Mouse (Mus musculus): ENCODE measurements around the gene Gata2. TPM values are rescaled to one million over a fixed set of nuclear protein-coding genes. Genes with fewer than 3 reads are reported as not detected.

Gata2 gene
- polyA plus RNA-seq, 1 experiment from 2014 or later, result 3.2 TPM

GRCm38 (mm10) chr6:88196733-88197312 lies 3.1 kb downstream of the Gata2 start:
- Histone ChIP-seq H3K27ac (no peak overlapping the region), H3K4me3 (peak overlapping the region; percentile 38), H3K36me3 (ENCODE audit: poor library complexity, severe bottlenecking) (no peaks in the 10 kb centered on the region), H3K4me2 (peak overlapping the region; percentile 56), H3K4me1 (peaks cover 47% of the 10 kb centered on the region), H3K9me3 (replicated peaks) (no peaks in the 10 kb centered on the region), H3K27me3 (peaks cover 100% of the 10 kb centered on the region), H3K9ac (no peak overlapping the region)
- 1% methylated on average over 27 of the region's 44 CpGs for WGBS
- no peak for ATAC-seq

- no peak overlapping the region for H3K9ac ChIP-seq
- no peak for ATAC-seq
- peak overlapping the region; percentile 62 for H3K4me2 ChIP-seq
- no peaks in the 10 kb centered on the region for H3K9me3 ChIP-seq (replicated peaks)
- no peaks in the 10 kb centered on the region for H3K36me3 ChIP-seq (ENCODE audit: poor library complexity, severe bottlenecking)
- peaks cover 100% of the 10 kb centered on the region for H3K27me3 ChIP-seq
- under 1% methylated on average over 35 of the region's 39 CpGs for WGBS
- H3K27ac ChIP-seq, result no peak overlapping the region
- peak overlapping the region; percentile 38 for H3K4me3 ChIP-seq
- H3K4me1 ChIP-seq, result peaks cover 47% of the 10 kb centered on the region
These were observed 3.8 kb downstream of the Gata2 start for GRCm38 (mm10) chr6:88197313-88198069.

GRCm38 (mm10) chr6:88198070-88198940 lies 4.6 kb downstream of the Gata2 start:
- peak overlapping the region; percentile 38 for H3K4me3 ChIP-seq
- H3K4me2 ChIP-seq, result peak overlapping the region; percentile 62
- H3K27ac ChIP-seq, result no peak overlapping the region
- H3K9me3 ChIP-seq (replicated peaks), result no peaks in the 10 kb centered on the region
- H3K27me3 ChIP-seq, result peaks cover 97% of the 10 kb centered on the region
- peaks cover 46% of the 10 kb centered on the region for H3K4me1 ChIP-seq
- H3K9ac ChIP-seq, result 0 out of 2 replicates have a peak overlapping the region, but pooled peaks have one; percentile 30
- peak; percentile 41; the same call in 1 of the 2 replicates for ATAC-seq
- H3K36me3 ChIP-seq (ENCODE audit: poor library complexity, severe bottlenecking), result no peaks in the 10 kb centered on the region
- WGBS, result under 1% methylated on average over 48 of the region's 62 CpGs

- H3K36me3 ChIP-seq (ENCODE audit: poor library complexity, severe bottlenecking), result no peaks in the 10 kb centered on the region
- 2% methylated on average over 39 of the region's 39 CpGs for WGBS
- H3K27ac ChIP-seq, result no peak overlapping the region
- peaks cover 97% of the 10 kb centered on the region for H3K27me3 ChIP-seq
- H3K4me1 ChIP-seq, result peaks cover 38% of the 10 kb centered on the region
- no peak for ATAC-seq
- H3K9ac ChIP-seq, result no peak overlapping the region
- H3K4me3 ChIP-seq, result peak overlapping the region; percentile 38
- no peaks in the 10 kb centered on the region for H3K9me3 ChIP-seq (replicated peaks)
- H3K4me2 ChIP-seq, result peak overlapping the region; percentile 62
These were observed 5.5 kb downstream of the Gata2 start for GRCm38 (mm10) chr6:88199001-88199717.

GRCm38 (mm10) chr6:88199718-88200692 lies 6.3 kb downstream of the Gata2 start:
- H3K9me3 ChIP-seq (replicated peaks), result no peaks in the 10 kb centered on the region
- no peaks in the 10 kb centered on the region for H3K36me3 ChIP-seq (ENCODE audit: poor library complexity, severe bottlenecking)
- peaks cover 97% of the 10 kb centered on the region for H3K27me3 ChIP-seq
- no peak overlapping the region for H3K4me3 ChIP-seq
- whole genome bisulfite sequencing, result 2% methylated on average over 50 of the region's 50 CpGs
- no peak for ATAC-seq
- H3K27ac ChIP-seq, result no peak overlapping the region
- peaks cover 36% of the 10 kb centered on the region for H3K4me1 ChIP-seq
- H3K4me2 ChIP-seq, result peak overlapping the region; percentile 62; the same call in 1 of the 2 replicates
- no peak overlapping the region for H3K9ac ChIP-seq

- 3% methylated on average over 20 of the region's 20 CpGs for WGBS
- ATAC-seq, result no peak
- no peaks in the 10 kb centered on the region for H3K36me3 ChIP-seq (ENCODE audit: poor library complexity, severe bottlenecking)
These were observed 7.3 kb downstream of the Gata2 start for GRCm38 (mm10) chr6:88200693-88201609.

GRCm38 (mm10) chr6:88201926-88202700 lies 8.4 kb downstream of the Gata2 start:
- no peak overlapping the region for H3K9ac ChIP-seq
- H3K4me3 ChIP-seq, result no peak overlapping the region
- H3K4me2 ChIP-seq, result no peak overlapping the region
- H3K36me3 ChIP-seq (ENCODE audit: poor library complexity, severe bottlenecking), result no peaks in the 10 kb centered on the region
- ATAC-seq, result no peak
- WGBS, result 5% methylated on average over 15 of the region's 15 CpGs
- peaks cover 96% of the 10 kb centered on the region for H3K27me3 ChIP-seq
- peaks cover 24% of the 10 kb centered on the region for H3K4me1 ChIP-seq
- no peak overlapping the region for H3K27ac ChIP-seq
- H3K9me3 ChIP-seq (replicated peaks), result no peaks in the 10 kb centered on the region

More at GRCm38 (mm10) chr6:88200693-88201609, 7.3 kb downstream of the Gata2 start:
- peaks cover 35% of the 10 kb centered on the region for H3K4me1 ChIP-seq
- no peak overlapping the region for H3K27ac ChIP-seq
- no peaks in the 10 kb centered on the region for H3K9me3 ChIP-seq (replicated peaks)
- no peak overlapping the region for H3K4me3 ChIP-seq
- H3K9ac ChIP-seq, result no peak overlapping the region
- peaks cover 96% of the 10 kb centered on the region for H3K27me3 ChIP-seq
- H3K4me2 ChIP-seq, result no peak overlapping the region

- under 1% methylated on average over 24 of the region's 24 CpGs for WGBS
- Histone ChIP-seq H3K4me1 (peaks cover 16% of the 10 kb centered on the region), H3K4me2 (no peak overlapping the region), H3K27ac (no peak overlapping the region), H3K27me3 (peaks cover 96% of the 10 kb centered on the region), H3K36me3 (ENCODE audit: poor library complexity, severe bottlenecking) (no peaks in the 10 kb centered on the region), H3K4me3 (no peak overlapping the region), H3K9me3 (replicated peaks) (no peaks in the 10 kb centered on the region), H3K9ac (no peak overlapping the region)
- ATAC-seq, result no peak
These were observed 9.4 kb downstream of the Gata2 start for GRCm38 (mm10) chr6:88202921-88203690.

- Histone ChIP-seq H3K9me3 (replicated peaks) (no peaks in the 10 kb centered on the region), H3K27me3 (peaks cover 96% of the 10 kb centered on the region), H3K4me3 (no peak overlapping the region), H3K4me2 (no peak overlapping the region), H3K9ac (no peak overlapping the region), H3K27ac (no peak overlapping the region), H3K4me1 (peaks cover 8% of the 10 kb centered on the region), H3K36me3 (ENCODE audit: poor library complexity, severe bottlenecking) (no peaks in the 10 kb centered on the region)
- no peak for ATAC-seq
- 2% methylated on average over 10 of the region's 10 CpGs for WGBS
These were observed 10.2 kb downstream of the Gata2 start for GRCm38 (mm10) chr6:88203791-88204405.

Measured in forebrain, embryonic 13.5 days (tissue).